Mouse (Mus musculus) limb, embryonic 14.5 days (tissue): ENCODE data around the gene Kcnj12. TPM values are rescaled to one million over a fixed set of nuclear protein-coding genes. Genes with fewer than 3 reads are reported as not detected.

Experiments used
- ATAC-seq: fragments of 200-750 bp; cut with Nextera tagmentation; 2 replicates; pipeline ENCODE4 v1.8.0; 2017; ENCODE audit warnings: low read depth, moderate number of reproducible peaks, moderate TSS enrichment; ENCODE audit not compliant: low FRiP score
- DNase-seq: peaks from one replicate; pipeline ENCODE4 v3.0.0-alpha.2; 2015; ENCODE audit warnings: low spot score
- H3K27ac ChIP-seq: fragments of 300-500 bp; sonication (generic); replicated peaks from 2 replicates; pipeline ENCODE4 v1.5.1; 2014; ENCODE audit warnings: low read depth, mild to moderate bottlenecking, low read length, moderate library complexity, mixed read lengths
- H3K27me3 ChIP-seq: fragments of 300-500 bp; sonication (generic); 2 replicates; pipeline ENCODE4 v1.6.1; 2014; ENCODE audit warnings: low read length, mixed read lengths; ENCODE audit not compliant: control insufficient read depth, insufficient read depth
- H3K36me3 ChIP-seq: fragments of 300-500 bp; sonication (generic); 2 replicates; pipeline ENCODE4 v1.6.1; 2014; ENCODE audit warnings: mild to moderate bottlenecking, low read length, moderate library complexity, mixed read lengths; ENCODE audit not compliant: control insufficient read depth, insufficient read depth
- H3K4me1 ChIP-seq: fragments of 300-500 bp; sonication (generic); 2 replicates; pipeline ENCODE4 v1.6.1; 2014; ENCODE audit warnings: antibody characterized with exemption, low read length, mixed read lengths; ENCODE audit not compliant: control insufficient read depth, insufficient read depth
- H3K4me2 ChIP-seq: fragments of 300-500 bp; sonication (generic); replicated peaks from 2 replicates; pipeline ENCODE4 v1.6.1; 2014; ENCODE audit warnings: low read depth, mild to moderate bottlenecking, low read length, moderate library complexity; ENCODE audit not compliant: severe bottlenecking
- H3K4me3 ChIP-seq: fragments of 300-500 bp; sonication (generic); replicated peaks from 2 replicates; pipeline ENCODE4 v1.5.1; 2014; ENCODE audit warnings: low read length
- H3K9ac ChIP-seq: fragments of 300-500 bp; sonication (generic); 2 replicates; pipeline ENCODE4 v1.6.1; 2014; ENCODE audit warnings: mild to moderate bottlenecking, low read depth, low read length, moderate library complexity; ENCODE audit not compliant: severe bottlenecking
- H3K9me3 ChIP-seq: fragments of 300-500 bp; sonication (generic); 2 replicates; pipeline ENCODE4 v1.6.1; 2016; ENCODE audit warnings: low read length; ENCODE audit not compliant: control insufficient read depth
- POLR2A ChIP-seq: fragments of 200-500 bp; IDR thresholded peaks from 2 replicates; pipeline ENCODE4 v1.8.0; 2012; ENCODE audit warnings: inconsistent platforms, mild to moderate bottlenecking, moderate library complexity, borderline replicate concordance; ENCODE audit not compliant: insufficient read depth, insufficient read length; ENCODE audit errors: extremely low read depth
- WGBS: fragments of 180-500 bp; shearing (Covaris S2); extraction: QIAGEN DNeasy Blood & Tissue Kit; methylation state at CpG from one replicate; pipeline ENCODE4 v1.1.7; 2014; 5-methylcytosine and 5-hydroxymethylcytosine counted together
- polyA plus RNA-seq, 2 experiments: library from polyadenylated mRNA; depleted of rRNA in 1 of 2; stranded (reverse) in 1 of 2; unstranded in 1 of 2; fragments of >200 nt; fragmentation: Nextera tagmentation in 1 of 2; extraction: Ambion mirVana in 1 of 2; gene quantifications; 2 replicates each; pipeline versions ENCODE4 v1.2.1 to v1.2.3; 2012 to 2014

Kcnj12 gene
- polyA plus RNA-seq, 2 experiments: 0.47 to 0.62 TPM

GRCm38 (mm10) chr11:61004046-61004445 lies 18.3 kb upstream of the Kcnj12 start:
- TF ChIP-seq POLR2A: no peak
- Histone ChIP-seq H3K27me3 (no peaks in the 10 kb centered on the region), H3K4me2 (no peak overlapping the region), H3K36me3 (no peaks in the 10 kb centered on the region), H3K4me3 (no peak overlapping the region), H3K4me1 (peaks cover 2% of the 10 kb centered on the region; the same call in 1 of the 2 replicates), H3K27ac (no peak overlapping the region), H3K9me3 (no peaks in the 10 kb centered on the region), H3K9ac (no peak overlapping the region)
- DNase-seq (no peak), ATAC-seq (no peak)
- WGBS: 30% methylated on average over 4 of the region's 4 CpGs

GRCm38 (mm10) chr11:61004781-61005180 lies 17.6 kb upstream of the Kcnj12 start:
- Histone ChIP-seq H3K9ac (no peak overlapping the region), H3K27ac (no peak overlapping the region), H3K4me3 (no peak overlapping the region), H3K4me1 (peaks cover 2% of the 10 kb centered on the region; the same call in 1 of the 2 replicates), H3K27me3 (no peaks in the 10 kb centered on the region), H3K9me3 (no peaks in the 10 kb centered on the region), H3K4me2 (no peak overlapping the region), H3K36me3 (no peaks in the 10 kb centered on the region)
- WGBS: 60% methylated on average over 5 of the region's 5 CpGs
- TF ChIP-seq POLR2A: no peak
- ATAC-seq (no peak), DNase-seq (no peak)

GRCm38 (mm10) chr11:61005345-61005744 lies 17.0 kb upstream of the Kcnj12 start:
- H3K9me3 ChIP-seq: no peaks in the 10 kb centered on the region
- no peaks in the 10 kb centered on the region for H3K36me3 ChIP-seq
- no peak overlapping the region for H3K4me3 ChIP-seq
- H3K27ac ChIP-seq: no peak overlapping the region
- H3K9ac ChIP-seq: no peak overlapping the region
- peaks cover 2% of the 10 kb centered on the region; the same call in 1 of the 2 replicates for H3K4me1 ChIP-seq
- DNase-seq (no peak), ATAC-seq (no peak)
- H3K4me2 ChIP-seq: no peak overlapping the region
- no peak for TF ChIP-seq POLR2A
- no peaks in the 10 kb centered on the region for H3K27me3 ChIP-seq
- 43% methylated on average over 6 of the region's 6 CpGs for WGBS

GRCm38 (mm10) chr11:61011736-61012294 lies 10.5 kb upstream of the Kcnj12 start:
- peaks cover 12% of the 10 kb centered on the region; the same call in 1 of the 2 replicates for H3K4me1 ChIP-seq
- ATAC-seq (no peak), DNase-seq (no peak)
- TF ChIP-seq POLR2A: no peak
- no peaks in the 10 kb centered on the region for H3K27me3 ChIP-seq
- H3K9ac ChIP-seq: 0 out of 2 replicates have a peak overlapping the region, but pooled peaks have one; percentile 21
- 22% methylated on average over 9 of the region's 9 CpGs for WGBS
- H3K27ac ChIP-seq: no peak overlapping the region
- H3K9me3 ChIP-seq: no peaks in the 10 kb centered on the region
- no peak overlapping the region for H3K4me3 ChIP-seq
- H3K36me3 ChIP-seq: no peaks in the 10 kb centered on the region
- no peak overlapping the region for H3K4me2 ChIP-seq

GRCm38 (mm10) chr11:61016866-61017398 lies 5.4 kb upstream of the Kcnj12 start:
- Histone ChIP-seq H3K9me3 (no peaks in the 10 kb centered on the region), H3K27ac (no peak overlapping the region), H3K4me3 (no peak overlapping the region), H3K4me1 (0 out of 2 replicates have a peak, but pooled peaks cover 8% of the 10 kb centered on the region), H3K4me2 (no peak overlapping the region), H3K36me3 (no peaks in the 10 kb centered on the region), H3K27me3 (peaks cover 19% of the 10 kb centered on the region), H3K9ac (no peak overlapping the region)
- no peak for DNase-seq
- no peak for TF ChIP-seq POLR2A
- ATAC-seq: no peak
- 18% methylated on average over 8 of the region's 8 CpGs for WGBS
